Mouse (Mus musculus) left cerebral cortex, adult 2 months (tissue): Measurements from ENCODE around the gene Cyp26a1. TPM values are rescaled to one million over a fixed set of nuclear protein-coding genes. Genes with fewer than 3 reads are reported as not detected.

ENCODE experiments used
- DNase-seq, 2 experiments: peaks; one replicate each; pipeline ENCODE4 v3.0.0; 2021 to 2022; ENCODE audit warnings: low spot score in 2 of 2, mixed read lengths in 1 of 2; ENCODE audit errors: extremely low spot score in 1 of 2
- H3K27ac ChIP-seq: fragments of 200-600 bp; 2 replicates; pipeline ENCODE4 v1.8.1; 2022
- H3K4me3 ChIP-seq: fragments of 200-600 bp; 2 replicates; pipeline ENCODE4 v1.8.1; 2022
- CTCF ChIP-seq: fragments of 200-600 bp; IDR thresholded peaks from 2 replicates; pipeline ENCODE4 v1.8.1; 2022; ENCODE audit warnings: antibody characterized with exemption, mild to moderate bottlenecking, moderate library complexity
- intact Hi-C: fragments of 180-260 bp; cut with DNase I; formaldehyde crosslinking; loops from one replicate; pipeline ENCODE4 v1.15.1; 2025
- total RNA-seq, 2 experiments: library from RNA; stranded (reverse); gene quantifications; 2 replicates each; pipeline ENCODE4 v1.2.3; 2021

Cyp26a1 gene
- total RNA-seq, 2 experiments from 2014 or later, result 0.26 to 0.38 TPM

DNA sequence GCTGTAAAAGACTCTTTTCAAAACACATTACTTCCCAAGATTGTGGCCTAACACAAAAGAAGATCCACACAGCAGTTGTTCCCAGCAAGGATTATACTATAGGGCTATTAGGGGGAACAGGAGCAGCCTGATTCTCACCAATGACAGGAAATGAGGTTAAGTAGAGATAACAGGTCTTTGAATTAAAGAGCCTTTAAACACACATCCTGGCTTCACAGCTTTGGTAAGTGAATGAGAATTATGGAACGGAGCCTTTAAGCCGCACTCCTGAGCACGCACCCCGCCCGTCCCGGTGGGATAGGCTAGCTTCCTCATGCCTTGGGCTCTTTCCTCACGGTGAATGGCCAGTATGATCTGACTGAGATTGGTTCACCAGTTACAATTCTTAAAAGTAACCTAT, 42.4 kb downstream of the Cyp26a1 start:
- intact Hi-C loops, result no loop called here
- DNase-seq, result no peak
- Histone ChIP-seq H3K4me3 (no peak overlapping the region), H3K27ac (no peak overlapping the region)
- no peak for TF ChIP-seq CTCF

Other genes starting within 250 kb of the Cyp26a1 start
- gene Exoc6, start 147.4 kb upstream of the Cyp26a1 start, total RNA-seq, result 10 to 100 TPM; 40.3 to 43.4 TPM
- gene Cyp26c1, start 12.2 kb upstream of the Cyp26a1 start, total RNA-seq, result under 1 TPM in 1 of 2 experiments, not detected in 1; 0.38 TPM